Comparison of ENCODE assay signal across 20 mouse cellular contexts in the genomic region with DNA sequence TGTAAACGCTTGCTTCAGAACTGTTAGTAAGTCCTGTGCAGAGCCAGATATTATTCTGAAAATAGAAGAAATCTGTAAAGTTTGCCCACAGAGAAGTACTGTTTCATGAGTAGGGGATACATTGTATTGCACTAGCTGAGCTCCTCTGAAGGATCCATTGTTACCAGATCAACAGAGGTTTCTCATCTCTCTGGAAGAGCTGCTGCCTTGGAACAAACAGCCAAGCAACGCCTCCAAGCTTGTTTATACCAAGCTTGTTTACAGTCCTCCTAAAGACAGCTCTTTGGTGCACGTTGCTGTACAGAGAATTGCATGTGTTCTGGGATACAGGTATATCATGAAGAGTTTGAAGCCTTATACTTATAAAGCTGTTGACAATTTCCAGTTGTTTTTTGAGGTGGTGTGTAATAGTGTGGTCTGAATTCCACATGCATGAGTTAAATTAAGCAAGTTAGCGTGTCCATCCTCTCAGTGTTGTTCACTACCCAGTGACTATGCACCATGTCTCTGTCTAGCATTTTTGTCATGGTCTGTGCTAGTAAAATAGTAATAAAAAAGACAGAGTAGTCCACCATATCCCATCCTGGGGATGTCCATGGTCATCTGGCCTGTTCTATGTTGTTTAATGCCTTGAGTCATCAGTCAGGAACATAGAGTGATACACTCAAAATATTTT.
DNase-seq lines count a peak whose midpoint lies in the region; ATAC-seq and TF ChIP-seq lines count a peak whose summit lies in the region.
"Had no signal": no experiment of that assay in that cellular context is flagged by ENCODE, and none has a peak within 500 bp of the region (broad histone marks: within the 10 kb centered on the region; RNA-seq: fewer than 3 reads in every experiment).

No protein-coding gene starts in this region.

- H3K9ac ChIP-seq in heart, embryonic 16.5 days (ENCODE audit: low read length) = no peak overlapping the region
- H3K9ac ChIP-seq: forebrain, postnatal 0 days; hindbrain, embryonic 12.5 days; limb, embryonic 12.5 days; lung, embryonic 15.5 days; midbrain, embryonic 12.5 days had no signal

- no peaks in the 10 kb centered on the region for H3K27me3 ChIP-seq in heart, embryonic 16.5 days (ENCODE audit: control insufficient read depth, insufficient read depth, low read length)
- no peaks in the 10 kb centered on the region for H3K27me3 ChIP-seq in G1E (ENCODE audit: insufficient read depth, low read length)
- no peaks in the 10 kb centered on the region for H3K27me3 ChIP-seq in thymus, adult 2 months (ENCODE audit: control insufficient read depth, insufficient read depth, low read length)
- H3K27me3 ChIP-seq: hindbrain, embryonic 12.5 days; limb, embryonic 12.5 days; lung, embryonic 15.5 days; midbrain, embryonic 12.5 days had no signal

- no peaks in the 10 kb centered on the region for H3K36me3 ChIP-seq in heart, embryonic 16.5 days (ENCODE audit: control insufficient read depth, insufficient read depth)
- H3K36me3 ChIP-seq in G1E (replicated peaks) = peaks cover 46% of the 10 kb centered on the region
- no peaks in the 10 kb centered on the region for H3K36me3 ChIP-seq in thymus, adult 2 months (ENCODE audit: control insufficient read depth, insufficient read depth, low read length)
- H3K36me3 ChIP-seq: hindbrain, embryonic 12.5 days; limb, embryonic 12.5 days; lung, embryonic 15.5 days; midbrain, embryonic 12.5 days had no signal

- 78% methylated on average over 4 of the region's 4 CpGs for WGBS in heart, embryonic 16.5 days
- WGBS in thymus, adult 2 months = 96% methylated on average over 4 of the region's 4 CpGs

- intact Hi-C loops in gastrocnemius, adult 2 months (cut with DNase I) = no loop called here

- H3K4me1 ChIP-seq in heart, embryonic 16.5 days (ENCODE audit: control insufficient read depth, insufficient read depth, low read length) = peaks cover 53% of the 10 kb centered on the region
- H3K4me1 ChIP-seq in G1E (ENCODE audit: insufficient read depth, low read depth, low read length) = peaks cover 84% of the 10 kb centered on the region
- H3K4me1 ChIP-seq in cortical plate, adult 2 months (ENCODE audit: control insufficient read depth, insufficient read depth, low read length) = peaks cover 14% of the 10 kb centered on the region
- H3K4me1 ChIP-seq in thymus, adult 2 months (replicated peaks; ENCODE audit: control insufficient read depth, insufficient read depth, low read length) = peaks cover 8% of the 10 kb centered on the region
- H3K4me1 ChIP-seq: midbrain, embryonic 12.5 days had no signal

- no peaks in the 10 kb centered on the region for H3K9me3 ChIP-seq in heart, embryonic 16.5 days (replicated peaks; ENCODE audit: control insufficient read depth, low read length)
- no peaks in the 10 kb centered on the region for H3K9me3 ChIP-seq in G1E (replicated peaks)
- H3K9me3 ChIP-seq: hindbrain, embryonic 12.5 days; limb, embryonic 12.5 days; lung, embryonic 15.5 days; midbrain, embryonic 12.5 days had no signal

- DNase-seq in gastrocnemius, adult 2 months = no peak
- no peak for DNase-seq in gastrocnemius, adult 8-10 months (ENCODE audit: low spot score in 2 of 2)
- no peak for DNase-seq in heart, adult 8-10 months (ENCODE audit: low spot score)
- DNase-seq in G1E (ENCODE audit: low spot score) = no peak
- DNase-seq in thymus, postnatal 0 days (ENCODE audit: low spot score) = no peak
- no peak for DNase-seq in thymus, adult 2 months
- DNase-seq: cerebellum, adult 9-11 months; forebrain, postnatal 0 days; kidney, adult 8-10 months; kidney, postnatal 25 days; layer of hippocampus, adult 9-11 months; thymus, postnatal 25 days had no signal

- no peak for ATAC-seq in heart, embryonic 16.5 days (replicated peaks; ENCODE audit: extremely low read depth, insufficient read depth, low FRiP score)
- ATAC-seq in G1E (ENCODE audit: extremely low read depth, insufficient number of reproducible peaks, low FRiP score, poor library complexity, severe bottlenecking) = no peak
- ATAC-seq: forebrain, postnatal 0 days had no signal

- TF ChIP-seq CTCF in gastrocnemius, adult 2 months (IDR thresholded peaks at IDR 0.05) = no peak
- no peak for TF ChIP-seq CTCF in G1E (IDR thresholded peaks at IDR 0.05; ENCODE audit: low read depth, low read length)
- no peak for TF ChIP-seq CTCF in cortical plate, adult 2 months (IDR thresholded peaks at IDR 0.05; ENCODE audit: extremely low read depth, insufficient read depth, low read length)
- TF ChIP-seq CTCF in thymus, adult 2 months (IDR thresholded peaks at IDR 0.05; ENCODE audit: borderline replicate concordance, control insufficient read depth, extremely low read depth, insufficient read depth, low read length, poor library complexity) = no peak

- H3K27ac ChIP-seq in gastrocnemius, adult 2 months = peak overlapping the region; percentile 93
- H3K27ac ChIP-seq in heart, embryonic 16.5 days (ENCODE audit: low read length) = peak overlapping the region; percentile 56; the same call in 1 of the 2 replicates
- H3K27ac ChIP-seq in cortical plate, adult 2 months (ENCODE audit: insufficient read depth, low read length) = peak overlapping the region; percentile 85; the same call in 1 of the 2 replicates
- H3K27ac ChIP-seq in thymus, adult 2 months (ENCODE audit: control insufficient read depth, insufficient read depth, low read length) = no peak overlapping the region
- H3K27ac ChIP-seq: hindbrain, embryonic 12.5 days; limb, embryonic 12.5 days; lung, embryonic 15.5 days; macrophage; midbrain, embryonic 12.5 days; stomach, postnatal 0 days had no signal

- H3K4me2 ChIP-seq in heart, embryonic 16.5 days (ENCODE audit: low read depth, low read length) = no peak overlapping the region
- H3K4me2 ChIP-seq: hindbrain, embryonic 12.5 days; limb, embryonic 12.5 days; lung, embryonic 15.5 days; midbrain, embryonic 12.5 days had no signal

- no peak for TF ChIP-seq POLR2A in cortical plate, adult 2 months (IDR thresholded peaks at IDR 0.05; ENCODE audit: extremely low read depth, insufficient read depth, low read length)
- no peak for TF ChIP-seq POLR2A in thymus, adult 2 months (IDR thresholded peaks at IDR 0.05; ENCODE audit: control insufficient read depth, extremely low read depth, insufficient read depth, low read length, poor library complexity)

- H3K4me3 ChIP-seq in gastrocnemius, adult 2 months = peak overlapping the region; percentile 12; the same call in 1 of the 2 replicates
- H3K4me3 ChIP-seq in heart, embryonic 16.5 days (ENCODE audit: low read length) = no peak overlapping the region
- H3K4me3 ChIP-seq in G1E (ENCODE audit: low read depth, low read length) = peak overlapping the region; percentile 6; the same call in 1 of the 2 replicates
- no peak overlapping the region for H3K4me3 ChIP-seq in cortical plate, adult 2 months (ENCODE audit: insufficient read depth, low read length)
- no peak overlapping the region for H3K4me3 ChIP-seq in thymus, adult 2 months (ENCODE audit: control insufficient read depth, insufficient read depth, low read length)
- H3K4me3 ChIP-seq: hindbrain, embryonic 12.5 days; limb, embryonic 12.5 days; lung, embryonic 15.5 days; midbrain, embryonic 12.5 days had no signal

Comparison
In these comparisons a context has a peak if more than half of its experiments do, and no peak if none do; other contexts are left out.
1. H3K4me3 ChIP-seq: peak in gastrocnemius, adult 2 months (single experiment) and G1E (single experiment); none in heart, embryonic 16.5 days (single experiment), cortical plate, adult 2 months (single experiment) and thymus, adult 2 months (single experiment).